Mouse (Mus musculus) adrenal gland, postnatal 36 days (tissue): ENCODE measurements around the gene Olfr1424. TPM values are rescaled to one million over a fixed set of nuclear protein-coding genes. Genes with fewer than 3 reads are reported as not detected.
A peak's percentile ranks its signal among the peaks of the same experiment; 100 is the strongest.
"Not testable (repeated sequence)": the region's sequence is repeated elsewhere in the genome, so short reads cannot be mapped to it uniquely, and the experiment has no call there.

ENCODE experiments used
- DNase-seq, 2 experiments: peaks; one replicate each; pipeline ENCODE4 v3.0.0; 2021; ENCODE audit warnings: mixed read lengths in 1 of 2
- long read RNA-seq, 2 experiments: library from polyadenylated mRNA; stranded (forward); transcript quantifications; one replicate each; pipeline ENCODE4 v2.0.0; 2021; ENCODE audit warnings: borderline sequencing depth in 2 of 2
- total RNA-seq, 2 experiments: library from RNA; stranded (reverse); gene quantifications; 2 replicates each; pipeline ENCODE4 v1.2.3; 2021

The Olfr1424 gene
- not detected for total RNA-seq
- long read RNA-seq, experiment 1: 0 reads
- long read RNA-seq, experiment 2: 0 reads

GRCm38 (mm10) chr19:12062582-12062981 is at the start of gene Olfr1424:
Olfr1424 (minus strand) TSS chr19:12062682.
- DNase-seq: not testable (repeated sequence)

GRCm38 (mm10) chr19:12104541-12104940 is 42.1 kb upstream of the Olfr1424 start:
- no peak for DNase-seq

GRCm38 (mm10) chr19:12103234-12103633 is 40.8 kb upstream of the Olfr1424 start, which contains the start of gene Olfr1427:
Olfr1427 (minus strand) TSS chr19:12103334.
- no peak for DNase-seq

- DNase-seq: no peak
These were observed 29.4 kb upstream of the Olfr1424 start, which contains the start of gene Olfr1426 for GRCm38 (mm10) chr19:12091913-12092312. Olfr1426 (minus strand) TSS chr19:12092013.

GRCm38 (mm10) chr19:12077631-12078030 is 15.1 kb upstream of the Olfr1424 start, which contains the start of gene Olfr1425:
Olfr1425 (minus strand) TSS chr19:12077731.
- not testable (repeated sequence) for DNase-seq

GRCm38 (mm10) chr19:12069546-12069945 is 7.1 kb upstream of the Olfr1424 start:
- not testable (repeated sequence) for DNase-seq

- not testable (repeated sequence) for DNase-seq
These were observed 5.3 kb upstream of the Olfr1424 start for GRCm38 (mm10) chr19:12067806-12068205.

- no peak for DNase-seq
These were observed 19.3 kb downstream of the Olfr1424 start for GRCm38 (mm10) chr19:12043163-12043562.

- no peak for DNase-seq
These were observed 21.3 kb downstream of the Olfr1424 start, which contains the start of gene Olfr1423 for GRCm38 (mm10) chr19:12041217-12041616. Olfr1423 (minus strand) TSS chr19:12041317.

- no peak for DNase-seq
These were observed 24.8 kb downstream of the Olfr1424 start for GRCm38 (mm10) chr19:12037727-12038126.

- DNase-seq: no peak
These were observed 35.9 kb downstream of the Olfr1424 start for GRCm38 (mm10) chr19:12026606-12027005.

- no peak for DNase-seq
These were observed 37.1 kb downstream of the Olfr1424 start for GRCm38 (mm10) chr19:12025333-12025732.

- DNase-seq: no peak
These were observed 38.3 kb downstream of the Olfr1424 start for GRCm38 (mm10) chr19:12024149-12024548.

- no peak for DNase-seq
These were observed 46.3 kb downstream of the Olfr1424 start for GRCm38 (mm10) chr19:12016192-12016591.

- no peak for DNase-seq
These were observed 46.8 kb downstream of the Olfr1424 start for GRCm38 (mm10) chr19:12015708-12016107.

- DNase-seq: peak; percentile 80
These were observed 49.3 kb downstream of the Olfr1424 start for GRCm38 (mm10) chr19:12013228-12013627.

- DNase-seq: no peak
These were observed 49.9 kb downstream of the Olfr1424 start for GRCm38 (mm10) chr19:12012615-12013014.

GRCm38 (mm10) chr19:12011560-12012556 is 50.6 kb downstream of the Olfr1424 start:
- DNase-seq: peak; percentile 91

- DNase-seq: peak; percentile 70 to 71
These were observed 51.4 kb downstream of the Olfr1424 start for GRCm38 (mm10) chr19:12010916-12011559.

GRCm38 (mm10) chr19:12010281-12010771 is 52.2 kb downstream of the Olfr1424 start:
- peak; percentile 83 to 86 for DNase-seq

GRCm38 (mm10) chr19:12009501-12010280 is 52.8 kb downstream of the Olfr1424 start:
- peak; percentile 61 to 77 for DNase-seq
